Mouse (Mus musculus): ENCODE results near the gene Gm10135.

DNA sequence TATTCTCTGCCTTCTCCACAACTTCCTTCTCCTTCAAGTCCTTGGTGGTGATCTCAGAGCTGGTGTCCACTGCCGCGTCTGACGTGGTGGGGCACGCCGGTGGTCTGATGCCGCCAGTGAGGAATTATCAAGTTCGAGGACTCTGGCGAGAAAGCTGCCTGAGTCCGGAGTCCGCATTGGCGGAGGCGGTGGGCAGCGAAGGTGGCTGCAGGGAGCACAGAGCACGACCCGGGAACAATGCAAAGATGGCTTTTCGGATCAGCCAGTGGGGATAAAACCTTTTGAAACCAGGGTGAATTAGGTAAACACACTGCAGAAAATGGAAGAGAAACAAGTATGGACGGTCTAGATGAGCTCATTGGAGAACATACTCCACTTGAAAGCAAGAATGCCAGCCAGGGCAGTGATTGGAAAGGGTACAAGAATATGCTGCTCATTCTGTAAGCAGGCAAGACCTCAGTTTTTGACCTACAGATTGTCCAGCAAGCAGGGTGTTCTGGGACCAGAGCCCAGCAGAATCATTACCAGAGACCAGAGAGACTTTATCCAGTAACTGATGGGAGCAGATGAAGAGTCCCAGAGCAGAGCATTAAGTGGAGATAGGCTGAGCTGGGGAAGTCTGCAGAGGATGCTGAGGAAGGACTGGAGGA lies 41.4 kb downstream of the Gm10135 start:
- TF ChIP-seq CTCF (IDR thresholded peaks at IDR 0.05; ENCODE audit: borderline replicate concordance, insufficient read depth, low read length) (no peak), POLR2A (IDR thresholded peaks at IDR 0.05; ENCODE audit: low read depth, low read length) (no peak)

Data from embryonic fibroblast, embryonic 13.5 days (primary cell).